Mouse (Mus musculus) MEL (cell line): ENCODE data around the gene Syap1. TPM values are rescaled to one million over a fixed set of nuclear protein-coding genes. Genes with fewer than 3 reads are reported as not detected.

Experiments
- DNase-seq: peaks from one replicate; pipeline ENCODE4 v3.0.0; 2011; ENCODE audit warnings: low read depth, low spot score
- H3K27ac ChIP-seq: 2 replicates; pipeline ENCODE4 v1.5.1; 2012; ENCODE audit warnings: low read depth, mild to moderate bottlenecking, control low read depth, low read length, moderate library complexity; ENCODE audit not compliant: control insufficient read depth
- H3K27me3 ChIP-seq, 2 experiments: fragments of 150-350 bp in 1 of 2; sonication (generic) in 1 of 2; 2 replicates each; pipeline ENCODE4 v1.6.1; 2012; ENCODE audit warnings: low read length in 2 of 2, mild to moderate bottlenecking in 2 of 2, improper control_type of control experiment in 1 of 2, moderate library complexity in 1 of 2; ENCODE audit not compliant: insufficient read depth in 2 of 2, control insufficient read depth in 1 of 2
- H3K36me3 ChIP-seq, 2 experiments: 2 replicates each; pipeline ENCODE4 v1.6.1; 2012 to 2014; ENCODE audit warnings: low read length in 2 of 2, improper control_type of control experiment in 1 of 2, inconsistent platforms in 1 of 2, mild to moderate bottlenecking in 1 of 2; ENCODE audit not compliant: insufficient read depth in 2 of 2, control insufficient read depth in 1 of 2
- H3K4me1 ChIP-seq, 2 experiments: fragments of 150-350 bp in 1 of 2; sonication (generic) in 1 of 2; 2 replicates each; pipeline ENCODE4 v1.6.1; 2012; ENCODE audit warnings: low read length in 2 of 2, improper control_type of control experiment in 1 of 2, mild to moderate bottlenecking in 1 of 2; ENCODE audit not compliant: insufficient read depth in 2 of 2, control insufficient read depth in 1 of 2
- H3K4me3 ChIP-seq, 2 experiments: fragments of 150-350 bp in 1 of 2; sonication (generic) in 1 of 2; 2 replicates each; pipeline ENCODE4 v1.5.1; 2012; ENCODE audit warnings: low read depth in 2 of 2, low read length in 2 of 2, mild to moderate bottlenecking in 2 of 2, moderate library complexity in 2 of 2, control low read depth in 1 of 2, improper control_type of control experiment in 1 of 2; ENCODE audit not compliant: control insufficient read depth in 1 of 2, insufficient read depth in 1 of 2
- H3K79me2 ChIP-seq: 2 replicates; pipeline ENCODE4 v1.6.1; 2012; ENCODE audit warnings: mild to moderate bottlenecking, low read length, moderate library complexity; ENCODE audit not compliant: control insufficient read depth, poor library complexity, insufficient read depth
- H3K9ac ChIP-seq: 2 replicates; pipeline ENCODE4 v1.6.1; 2012; ENCODE audit warnings: low read depth, mild to moderate bottlenecking, control low read depth, low read length, moderate library complexity; ENCODE audit not compliant: control insufficient read depth, poor library complexity, severe bottlenecking
- H3K9me3 ChIP-seq: fragments of 150-350 bp; sonication (generic); replicated peaks from 2 replicates; pipeline ENCODE4 v1.6.1; 2012; ENCODE audit warnings: mild to moderate bottlenecking, low read length, improper control_type of control experiment, moderate library complexity; ENCODE audit not compliant: insufficient read depth
- BHLHE40 ChIP-seq: IDR thresholded peaks from 2 replicates; pipeline ENCODE4 v1.6.1; 2012; ENCODE audit warnings: low read depth, mild to moderate bottlenecking, inconsistent platforms, low read length, improper control_type of control experiment, borderline replicate concordance
- CHD1 ChIP-seq: IDR thresholded peaks from 2 replicates; pipeline ENCODE4 v1.6.1; 2012; ENCODE audit warnings: low read depth, mild to moderate bottlenecking, inconsistent platforms, low read length, improper control_type of control experiment
- CTCF ChIP-seq, 3 experiments: IDR thresholded peaks in 2 of 3; conservative IDR thresholded peaks in 1 of 3; 2 replicates each; pipeline ENCODE4 v1.5.1; 2011 to 2012; ENCODE audit warnings: low read length in 3 of 3, low read depth in 2 of 3, mild to moderate bottlenecking in 2 of 3, improper control_type of control experiment in 1 of 3, inconsistent platforms in 1 of 3, mixed read lengths in 1 of 3, moderate library complexity in 1 of 3; ENCODE audit not compliant: control insufficient read depth in 1 of 3, insufficient read depth in 1 of 3, poor library complexity in 1 of 3, severe bottlenecking in 1 of 3
- ELF1 ChIP-seq: IDR thresholded peaks from 2 replicates; pipeline ENCODE4 v1.6.1; 2014; ENCODE audit warnings: low read depth, mild to moderate bottlenecking, inconsistent platforms, low read length, improper control_type of control experiment, moderate library complexity
- ETS1 ChIP-seq: IDR thresholded peaks from 2 replicates; pipeline ENCODE4 v1.6.1; 2012; ENCODE audit warnings: low read depth, mild to moderate bottlenecking, inconsistent platforms, low read length, improper control_type of control experiment, moderate library complexity
- GABPA ChIP-seq: IDR thresholded peaks from 2 replicates; pipeline ENCODE4 v1.6.1; 2012; ENCODE audit warnings: low read depth, mild to moderate bottlenecking, inconsistent platforms, low read length, improper control_type of control experiment, moderate library complexity
- JUND ChIP-seq: IDR thresholded peaks from 2 replicates; pipeline ENCODE4 v1.6.1; 2011; ENCODE audit warnings: low read depth, mild to moderate bottlenecking, improper control_type of control experiment, low read length
- KAT2A ChIP-seq: conservative IDR thresholded peaks from 2 replicates; pipeline ENCODE4 v1.6.1; 2012; ENCODE audit warnings: low read depth, low read length, improper control_type of control experiment, inconsistent platforms
- MXI1 ChIP-seq: IDR thresholded peaks from 2 replicates; pipeline ENCODE4 v1.6.1; 2011; ENCODE audit warnings: mild to moderate bottlenecking, low read depth, low read length, improper control_type of control experiment
- MYB ChIP-seq: IDR thresholded peaks from 2 replicates; pipeline ENCODE4 v1.6.1; 2011; ENCODE audit warnings: mild to moderate bottlenecking, low read depth, low read length, improper control_type of control experiment
- NELFE ChIP-seq: IDR thresholded peaks from 2 replicates; pipeline ENCODE4 v1.6.1; 2011; ENCODE audit warnings: low read depth, low read length, improper control_type of control experiment
- NRF1 ChIP-seq: IDR thresholded peaks from 2 replicates; pipeline ENCODE4 v1.6.1; 2014; ENCODE audit warnings: low read depth, mild to moderate bottlenecking, inconsistent platforms, low read length, improper control_type of control experiment, moderate library complexity; ENCODE audit not compliant: poor library complexity, insufficient read depth, severe bottlenecking
- POLR2A ChIP-seq, 2 experiments: IDR thresholded peaks; 2 replicates each; pipeline ENCODE4 v1.6.1; 2011 to 2012; ENCODE audit warnings: low read length in 2 of 2, mild to moderate bottlenecking in 2 of 2, control low read depth in 1 of 2, improper control_type of control experiment in 1 of 2, low read depth in 1 of 2, moderate library complexity in 1 of 2; ENCODE audit not compliant: control insufficient read depth in 1 of 2, insufficient read depth in 1 of 2, poor library complexity in 1 of 2
- POLR2AphosphoS2 ChIP-seq: IDR thresholded peaks from 2 replicates; pipeline ENCODE4 v1.6.1; 2011; ENCODE audit warnings: low read length, improper control_type of control experiment
- RAD21 ChIP-seq: IDR thresholded peaks from 2 replicates; pipeline ENCODE4 v1.6.1; 2011; ENCODE audit warnings: mild to moderate bottlenecking, low read depth, low read length, improper control_type of control experiment
- RCOR1 ChIP-seq: IDR thresholded peaks from 2 replicates; pipeline ENCODE4 v1.6.1; 2012; ENCODE audit warnings: low read depth, mild to moderate bottlenecking, inconsistent platforms, low read length, improper control_type of control experiment
- SMC3 ChIP-seq: IDR thresholded peaks from 2 replicates; pipeline ENCODE4 v1.6.1; 2011; ENCODE audit warnings: low read depth, low read length, improper control_type of control experiment
- TBP ChIP-seq: IDR thresholded peaks from 2 replicates; pipeline ENCODE4 v1.8.0; 2011; ENCODE audit warnings: low read depth, low read length, improper control_type of control experiment
- TCF12 ChIP-seq: IDR thresholded peaks from 2 replicates; pipeline ENCODE4 v1.6.1; 2014; ENCODE audit warnings: low read depth, mild to moderate bottlenecking, inconsistent platforms, low read length, improper control_type of control experiment, moderate library complexity
- USF1 ChIP-seq: IDR thresholded peaks from 2 replicates; pipeline ENCODE4 v1.6.1; 2014; ENCODE audit warnings: low read depth, mild to moderate bottlenecking, inconsistent platforms, low read length, improper control_type of control experiment, moderate library complexity
- USF2 ChIP-seq, 2 experiments: IDR thresholded peaks; 2 replicates each; pipeline ENCODE4 v1.6.1; 2011 to 2012; ENCODE audit warnings: improper control_type of control experiment in 2 of 2, low read length in 2 of 2, borderline replicate concordance in 1 of 2, inconsistent platforms in 1 of 2, low read depth in 1 of 2, mild to moderate bottlenecking in 1 of 2; ENCODE audit not compliant: insufficient read depth in 1 of 2
- ZC3H11A ChIP-seq: IDR thresholded peaks from 2 replicates; pipeline ENCODE4 v1.6.1; 2012; ENCODE audit warnings: low read depth, mild to moderate bottlenecking, inconsistent platforms, low read length, improper control_type of control experiment
- ZNF384 ChIP-seq: IDR thresholded peaks from 2 replicates; pipeline ENCODE4 v1.6.1; 2012; ENCODE audit warnings: low read depth, mild to moderate bottlenecking, inconsistent platforms, low read length, improper control_type of control experiment
- polyA plus RNA-seq, 2 experiments: library from polyadenylated mRNA; stranded (reverse) in 1 of 2; unstranded in 1 of 2; fragments of >175 nt in 1 of 2; fragments of >200 nt in 1 of 2; gene quantifications; 2 replicates each; pipeline versions ENCODE4 v1.2.1 to v1.2.4; 2012; ENCODE audit warnings: low replicate concordance in 2 of 2, low read depth in 1 of 2; ENCODE audit not compliant: insufficient read length in 2 of 2, insufficient read depth in 1 of 2, missing spikeins in 1 of 2
- total RNA-seq: library from RNA; depleted of rRNA; stranded (reverse); fragments of 300-350 nt; gene quantifications from 2 replicates; pipeline ENCODE4 v1.2.3, GENCODE M21; 2012

Gene Syap1
- total and polyA plus RNA-seq, 3 experiments: 15.6 to 19.1 TPM; not detected in 1

- TF ChIP-seq TBP (no peak), CHD1 (no peak), MYB (no peak), RCOR1 (no peak), JUND (no peak), MXI1 (no peak), ZC3H11A (peak; percentile 63), USF1 (no peak), CTCF (IDR thresholded peaks at IDR 0.05 in 2 of 3, conservative IDR thresholded peaks at IDR 0.05 in 1 of 3; ENCODE audit: control insufficient read depth in 1 of 3, insufficient read depth in 1 of 3, low read depth in 2 of 3, low read length in 3 of 3, poor library complexity in 1 of 3, severe bottlenecking in 1 of 3) (peak; percentile 90 to 98 (median 96)), RAD21 (peak; percentile 71), SMC3 (peak; percentile 81), NRF1 (no peak), TCF12 (no peak), POLR2A (IDR thresholded peaks at IDR 0.05; ENCODE audit: control insufficient read depth in 1 of 2, insufficient read depth in 1 of 2, low read depth in 1 of 2, low read length in 2 of 2, poor library complexity in 1 of 2) (no peak), ELF1 (no peak), NELFE (no peak), POLR2AphosphoS2 (no peak), GABPA (no peak), ZNF384 (no peak), BHLHE40 (no peak), ETS1 (no peak), USF2 (IDR thresholded peaks at IDR 0.05; ENCODE audit: borderline replicate concordance in 1 of 2, insufficient read depth in 1 of 2, low read depth in 1 of 2, low read length in 2 of 2) (no peak), KAT2A (no peak)
- Histone ChIP-seq H3K79me2 (no peaks in the 10 kb centered on the region), H3K4me3 (no peak overlapping the region), H3K36me3 (peaks cover 0 to 14% of the 10 kb centered on the region in 2 experiments; a peak in 2 of 4 replicates), H3K27ac (no peak overlapping the region), H3K27me3 (no peaks in the 10 kb centered on the region), H3K9ac (no peak overlapping the region), H3K9me3 (no peaks in the 10 kb centered on the region), H3K4me1 (no peaks in the 10 kb centered on the region; a peak in 1 of 4 replicates)
- peak; percentile 64 for DNase-seq
Measured at GRCm38 (mm10) chrX:162871734-162872517, 16.3 kb downstream of the Syap1 start.
